In genomic region chr10:121504973-121505911, GRCm38 (mm10) we compare ENCODE assay signal across 7 mouse cellular contexts. TPM values are rescaled to one million over a fixed set of nuclear protein-coding genes. Genes with fewer than 3 reads are reported as not detected.
DNase-seq lines count a peak whose midpoint lies in the region; ATAC-seq and TF ChIP-seq lines count a peak whose summit lies in the region.

No protein-coding gene starts in this region.

- peak; percentile 96 for DNase-seq in brain, embryonic 14.5 days (ENCODE audit: low read depth)
- peak; percentile 72 to 85 for DNase-seq in heart, adult 2 months
- DNase-seq in kidney, adult 18-20 months, result peak; percentile 75
- DNase-seq in limb, embryonic 11.5 days (ENCODE audit: low spot score), result peak; percentile 82
- DNase-seq in midbrain, embryonic 11.5 days (ENCODE audit: low spot score, missing footprints), result peak; percentile 95

- ATAC-seq in limb, embryonic 11.5 days (ENCODE audit: insufficient number of reproducible peaks, low FRiP score, low TSS enrichment, low read depth), result peak; percentile 66
- peak; percentile 70 for ATAC-seq in midbrain, embryonic 11.5 days (ENCODE audit: low FRiP score)

- H3K79me2 ChIP-seq in heart, adult 2 months (replicated peaks; ENCODE audit: control insufficient read depth, insufficient read depth, low read length), result no peaks in the 10 kb centered on the region

- H3K27me3 ChIP-seq in heart, adult 2 months (ENCODE audit: control insufficient read depth, insufficient read depth, low read length), result no peaks in the 10 kb centered on the region
- no peaks in the 10 kb centered on the region for H3K27me3 ChIP-seq in limb, embryonic 11.5 days (ENCODE audit: control insufficient read depth, insufficient read depth, low read length)
- no peaks in the 10 kb centered on the region for H3K27me3 ChIP-seq in midbrain, embryonic 11.5 days (ENCODE audit: control insufficient read depth, insufficient read depth, low read length)
- H3K27me3 ChIP-seq in small intestine, adult 2 months (ENCODE audit: control insufficient read depth, insufficient read depth, low read length), result no peaks in the 10 kb centered on the region

- 16% methylated on average over 35 of the region's 35 CpGs for WGBS in heart, adult 2 months
- WGBS in limb, embryonic 11.5 days, result 24% methylated on average over 35 of the region's 35 CpGs
- WGBS in midbrain, embryonic 11.5 days, result 35% methylated on average over 35 of the region's 35 CpGs
- WGBS in small intestine, adult 2 months, result 7% methylated on average over 35 of the region's 35 CpGs

- H3K4me3 ChIP-seq in embryonic fibroblast, embryonic 13.5 days (ENCODE audit: insufficient read depth, low read length), result peak overlapping the region; percentile 19; the same call in 1 of the 2 replicates
- H3K4me3 ChIP-seq in heart, adult 2 months, result peak overlapping the region; percentile 54
- H3K4me3 ChIP-seq in limb, embryonic 11.5 days (ENCODE audit: low read depth, low read length), result peak overlapping the region; percentile 29
- H3K4me3 ChIP-seq in midbrain, embryonic 11.5 days (ENCODE audit: low read depth, low read length), result peak overlapping the region; percentile 7
- H3K4me3 ChIP-seq in small intestine, adult 2 months (ENCODE audit: low read depth, low read length), result peak overlapping the region; percentile 70

- peak overlapping the region; percentile 33; the same call in 1 of the 2 replicates for H3K9ac ChIP-seq in heart, adult 2 months (ENCODE audit: low read depth, low read length)
- H3K9ac ChIP-seq in limb, embryonic 11.5 days (ENCODE audit: low read length), result peak overlapping the region; percentile 22; the same call in 1 of the 2 replicates
- peak overlapping the region; percentile 11; the same call in 1 of the 2 replicates for H3K9ac ChIP-seq in midbrain, embryonic 11.5 days (ENCODE audit: low read length)

- H3K27ac ChIP-seq in embryonic fibroblast, embryonic 13.5 days (ENCODE audit: insufficient read depth, low read length), result no peak overlapping the region
- H3K27ac ChIP-seq in heart, adult 2 months, result peak overlapping the region; percentile 5
- H3K27ac ChIP-seq in limb, embryonic 11.5 days (replicated peaks; ENCODE audit: low read depth, low read length), result peak overlapping the region; percentile 70
- H3K27ac ChIP-seq in midbrain, embryonic 11.5 days (ENCODE audit: low read depth, low read length), result no peak overlapping the region
- peak overlapping the region; percentile 62 for H3K27ac ChIP-seq in small intestine, adult 2 months (ENCODE audit: insufficient read depth, low read depth, low read length)

- 0 out of 2 replicates have a peak, but pooled peaks have one; percentile 20 for TF ChIP-seq EP300 in heart, adult 2 months (IDR thresholded peaks at IDR 0.05; ENCODE audit: insufficient read depth, low read depth, low read length)

- peak overlapping the region; percentile 48 for H3K4me2 ChIP-seq in limb, embryonic 11.5 days (ENCODE audit: low read depth, severe bottlenecking)
- peak overlapping the region; percentile 40 for H3K4me2 ChIP-seq in midbrain, embryonic 11.5 days

- peaks cover 1% of the 10 kb centered on the region; the same call in 1 of the 2 replicates for H3K4me1 ChIP-seq in embryonic fibroblast, embryonic 13.5 days (ENCODE audit: control insufficient read depth, insufficient read depth, low read length)
- peaks cover 2% of the 10 kb centered on the region for H3K4me1 ChIP-seq in heart, adult 2 months (ENCODE audit: control insufficient read depth, insufficient read depth, low read length)
- H3K4me1 ChIP-seq in limb, embryonic 11.5 days (ENCODE audit: control insufficient read depth, insufficient read depth, low read length), result peaks cover 23% of the 10 kb centered on the region
- peaks cover 16% of the 10 kb centered on the region; the same call in 1 of the 2 replicates for H3K4me1 ChIP-seq in midbrain, embryonic 11.5 days (ENCODE audit: control insufficient read depth, insufficient read depth, low read length)
- peaks cover 21% of the 10 kb centered on the region for H3K4me1 ChIP-seq in small intestine, adult 2 months (ENCODE audit: control insufficient read depth, insufficient read depth, insufficient read length, low read length)

- no peak for TF ChIP-seq CTCF in brain, embryonic 14.5 days (IDR thresholded peaks at IDR 0.05; ENCODE audit: borderline replicate concordance, extremely low read depth, insufficient read depth, insufficient read length)
- no peak for TF ChIP-seq CTCF in embryonic fibroblast, embryonic 13.5 days (IDR thresholded peaks at IDR 0.05; ENCODE audit: borderline replicate concordance, insufficient read depth, low read length)
- TF ChIP-seq CTCF in heart, adult 2 months (IDR thresholded peaks at IDR 0.05), result no peak
- no peak for TF ChIP-seq CTCF in small intestine, adult 2 months (IDR thresholded peaks at IDR 0.05; ENCODE audit: extremely low read depth, insufficient read length, insufficient replicate concordance, low read depth, low read length)

- no peak for TF ChIP-seq POLR2A in brain, embryonic 14.5 days (IDR thresholded peaks at IDR 0.05; ENCODE audit: borderline replicate concordance, extremely low read depth, insufficient read depth, insufficient read length, poor library complexity, severe bottlenecking)
- no peak; the same call in 1 of the 2 replicates for TF ChIP-seq POLR2A in embryonic fibroblast, embryonic 13.5 days (IDR thresholded peaks at IDR 0.05; ENCODE audit: low read depth, low read length)
- no peak for TF ChIP-seq POLR2A in heart, adult 2 months (IDR thresholded peaks at IDR 0.05; ENCODE audit: insufficient read depth, low read depth, low read length)
- TF ChIP-seq POLR2A in small intestine, adult 2 months (IDR thresholded peaks at IDR 0.05; ENCODE audit: low read depth, low read length), result peak; percentile 54; the same call in 1 of the 2 replicates

- H3K9me3 ChIP-seq in limb, embryonic 11.5 days (ENCODE audit: control insufficient read depth, low read length), result no peaks in the 10 kb centered on the region
- H3K9me3 ChIP-seq in midbrain, embryonic 11.5 days (ENCODE audit: control insufficient read depth, low read length), result no peaks in the 10 kb centered on the region

- no peaks in the 10 kb centered on the region for H3K36me3 ChIP-seq in heart, adult 2 months (ENCODE audit: control insufficient read depth, insufficient read depth, low read length)
- no peaks in the 10 kb centered on the region for H3K36me3 ChIP-seq in limb, embryonic 11.5 days (ENCODE audit: control insufficient read depth, insufficient read depth, low read length)
- H3K36me3 ChIP-seq in midbrain, embryonic 11.5 days (ENCODE audit: control insufficient read depth, insufficient read depth, low read length), result no peaks in the 10 kb centered on the region
- H3K36me3 ChIP-seq in small intestine, adult 2 months (ENCODE audit: control insufficient read depth, insufficient read depth, low read length), result no peaks in the 10 kb centered on the region

- intact Hi-C loops in heart, adult 2 months (cut with DNase I), result no loop called here

RNA-seq across cellular contexts. Expression of gene Rassf3, which starts 29.1 kb away (rescaled TPM):
- 5.4 and 7.3 TPM in 2 replicates for polyA plus RNA-seq in brain, embryonic 14.5 days (2012; rRNA removed)
- polyA plus RNA-seq in embryonic fibroblast, embryonic 13.5 days (2011; ENCODE audit: insufficient read length, low read depth, missing spikeins), result 18.0 and 20.5 TPM in 2 replicates
- 100 to 1,000 TPM; 134 to 135 TPM for total RNA-seq in heart, adult 2 months (2021)
- polyA plus RNA-seq in heart, adult 2 months (2012; rRNA removed), result 69.4 and 121 TPM in 2 replicates
- polyA plus RNA-seq in limb, embryonic 11.5 days (2014; fragmentation: Nextera tagmentation; extraction: Ambion mirVana), result 16.5 and 17.2 TPM in 2 replicates
- 5.9 and 6.0 TPM in 2 replicates for polyA plus RNA-seq in midbrain, embryonic 11.5 days (2014; fragmentation: Nextera tagmentation; extraction: Ambion mirVana)
- 16.5 and 25.8 TPM in 2 replicates for polyA plus RNA-seq in small intestine, adult 2 months (2012; rRNA removed)

Comparison
In these comparisons a context has a peak if more than half of its experiments do, and no peak if none do; other contexts are left out.
1. H3K27ac ChIP-seq: peak in heart, adult 2 months (single experiment), limb, embryonic 11.5 days (single experiment) and small intestine, adult 2 months (single experiment); none in embryonic fibroblast, embryonic 13.5 days (single experiment) and midbrain, embryonic 11.5 days (single experiment).
2. H3K4me3 ChIP-seq: peak in every context shown above with its lines; median percentile 70 in small intestine, adult 2 months; 54 in heart, adult 2 months; 29 in limb, embryonic 11.5 days; 19 in embryonic fibroblast, embryonic 13.5 days; 7 in midbrain, embryonic 11.5 days.
3. Peak in every context shown above with its lines, with median percentiles within 50 percentile points of each other: DNase-seq and H3K9ac ChIP-seq.